Mouse (Mus musculus): ENCODE results near the gene Ucp3.

Gene Ucp3

GRCm38 (mm10) chr7:100472777-100473176 lies at the start of gene Ucp3:
Ucp3 (plus strand) TSS chr7:100472990.
- DNase-seq (ENCODE audit: low read depth, low spot score) = no peak

- DNase-seq (ENCODE audit: low read depth, low spot score) = no peak
Measured at GRCm38 (mm10) chr7:100425795-100426194, 47.0 kb upstream of the Ucp3 start.

GRCm38 (mm10) chr7:100429102-100429501 lies 43.7 kb upstream of the Ucp3 start:
- DNase-seq (ENCODE audit: low read depth, low spot score) = peak; percentile 71

GRCm38 (mm10) chr7:100429911-100430310 lies 42.9 kb upstream of the Ucp3 start:
- DNase-seq (ENCODE audit: low read depth, low spot score) = peak; percentile 50

- no peak for DNase-seq (ENCODE audit: low read depth, low spot score)
Measured at GRCm38 (mm10) chr7:100431103-100431502, 41.7 kb upstream of the Ucp3 start.

GRCm38 (mm10) chr7:100433295-100433694 lies 39.5 kb upstream of the Ucp3 start:
- DNase-seq (ENCODE audit: low read depth, low spot score) = peak; percentile 30

- no peak for DNase-seq (ENCODE audit: low read depth, low spot score)
Measured at GRCm38 (mm10) chr7:100443728-100444127, 29.1 kb upstream of the Ucp3 start.

GRCm38 (mm10) chr7:100446271-100446670 lies 26.5 kb upstream of the Ucp3 start:
- no peak for DNase-seq (ENCODE audit: low read depth, low spot score)

GRCm38 (mm10) chr7:100448530-100448929 lies 24.3 kb upstream of the Ucp3 start:
- DNase-seq (ENCODE audit: low read depth, low spot score) = no peak

- DNase-seq (ENCODE audit: low read depth, low spot score) = no peak
Measured at GRCm38 (mm10) chr7:100448985-100449384, 23.8 kb upstream of the Ucp3 start.

- no peak for DNase-seq (ENCODE audit: low read depth, low spot score)
Measured at GRCm38 (mm10) chr7:100458153-100458552, 14.6 kb upstream of the Ucp3 start.

- DNase-seq (ENCODE audit: low read depth, low spot score) = no peak
Measured at GRCm38 (mm10) chr7:100459862-100460261, 12.9 kb upstream of the Ucp3 start.

- DNase-seq (ENCODE audit: low read depth, low spot score) = no peak
Measured at GRCm38 (mm10) chr7:100461621-100462151, 11.1 kb upstream of the Ucp3 start.

- DNase-seq (ENCODE audit: low read depth, low spot score) = no peak
Measured at GRCm38 (mm10) chr7:100463194-100463593, 9.6 kb upstream of the Ucp3 start.

- DNase-seq (ENCODE audit: low read depth, low spot score) = no peak
Measured at GRCm38 (mm10) chr7:100463757-100464156, 9.0 kb upstream of the Ucp3 start.

- DNase-seq (ENCODE audit: low read depth, low spot score) = no peak
Measured at GRCm38 (mm10) chr7:100464248-100464647, 8.5 kb upstream of the Ucp3 start.

GRCm38 (mm10) chr7:100465248-100465647 lies 7.5 kb upstream of the Ucp3 start:
- DNase-seq (ENCODE audit: low read depth, low spot score) = no peak

- DNase-seq (ENCODE audit: low read depth, low spot score) = no peak
Measured at GRCm38 (mm10) chr7:100465656-100466309, 7.0 kb upstream of the Ucp3 start.

- DNase-seq (ENCODE audit: low read depth, low spot score) = no peak
Measured at GRCm38 (mm10) chr7:100466781-100467510, 5.8 kb upstream of the Ucp3 start.

GRCm38 (mm10) chr7:100468761-100469160 lies 4.0 kb upstream of the Ucp3 start:
- no peak for DNase-seq (ENCODE audit: low read depth, low spot score)

GRCm38 (mm10) chr7:100469502-100469901 lies 3.3 kb upstream of the Ucp3 start:
- no peak for DNase-seq (ENCODE audit: low read depth, low spot score)

- no peak for DNase-seq (ENCODE audit: low read depth, low spot score)
Measured at GRCm38 (mm10) chr7:100470796-100471406, 1.9 kb upstream of the Ucp3 start.

- no peak for DNase-seq (ENCODE audit: low read depth, low spot score)
Measured at GRCm38 (mm10) chr7:100471407-100471797, 1.4 kb upstream of the Ucp3 start.

Measured in R1 (cell line).